Mouse (Mus musculus): Measurements from ENCODE around the gene Def8. TPM values are rescaled to one million over a fixed set of nuclear protein-coding genes. Genes with fewer than 3 reads are reported as not detected.
"Not testable (repeated sequence)": the region's sequence is repeated elsewhere in the genome, so short reads cannot be mapped to it uniquely, and the experiment has no call there.

Gene Def8
- polyA plus RNA-seq, 2 experiments: 8.0 to 10.5 TPM

- WGBS (ENCODE audit: insufficient replicate concordance): 21% methylated on average over 5 of the region's 5 CpGs
- no peak overlapping the region for H3K4me3 ChIP-seq (ENCODE audit: insufficient read depth in 1 of 2, low read depth in 2 of 2, low read length in 2 of 2)
- no peaks in the 10 kb centered on the region for H3K27me3 ChIP-seq (ENCODE audit: control insufficient read depth, insufficient read depth, low read length)
- no peaks in the 10 kb centered on the region for H3K9me3 ChIP-seq (ENCODE audit: control insufficient read depth, low read length)
- no peak overlapping the region for H3K4me2 ChIP-seq (ENCODE audit: low read depth)
- no peak for ATAC-seq (ENCODE audit: insufficient read depth)
- no peak for DNase-seq (ENCODE audit: low read depth in 3 of 3, low spot score in 3 of 3)
- no peak overlapping the region for H3K27ac ChIP-seq
- peaks cover 0 to 7% of the 10 kb centered on the region in 2 experiments; a peak in 1 of 4 replicates for H3K4me1 ChIP-seq (replicated peaks; ENCODE audit: control insufficient read depth in 2 of 2, insufficient read depth in 2 of 2, low read length in 1 of 2)
- H3K9ac ChIP-seq (replicated peaks): no peak overlapping the region
- no peak for TF ChIP-seq CTCF (IDR thresholded peaks at IDR 0.05; ENCODE audit: low read depth)
- TF ChIP-seq EP300 (IDR thresholded peaks at IDR 0.05; ENCODE audit: low read depth): no peak
- no peaks in the 10 kb centered on the region; the same call in 1 of the 2 replicates for H3K36me3 ChIP-seq (replicated peaks; ENCODE audit: control insufficient read depth, insufficient read depth, low read depth)
Measured at GRCm38 (mm10) chr8:123450783-123451182, 27.5 kb downstream of the Def8 start.

- not testable (repeated sequence) for H3K27ac ChIP-seq; H3K9me3 ChIP-seq (ENCODE audit: control insufficient read depth, low read length); DNase-seq (ENCODE audit: low read depth in 3 of 3, low spot score in 3 of 3); H3K27me3 ChIP-seq (ENCODE audit: control insufficient read depth, insufficient read depth, low read length); ATAC-seq (ENCODE audit: insufficient read depth); H3K4me2 ChIP-seq (ENCODE audit: low read depth); H3K4me1 ChIP-seq (replicated peaks; ENCODE audit: control insufficient read depth in 2 of 2, insufficient read depth in 2 of 2, low read length in 1 of 2); H3K4me3 ChIP-seq (ENCODE audit: insufficient read depth in 1 of 2, low read depth in 2 of 2, low read length in 2 of 2); H3K36me3 ChIP-seq (replicated peaks; ENCODE audit: control insufficient read depth, insufficient read depth, low read depth); H3K9ac ChIP-seq (replicated peaks)
- 78% methylated on average over 12 of the region's 12 CpGs for WGBS (ENCODE audit: insufficient replicate concordance)
Measured at GRCm38 (mm10) chr8:123451747-123452146, 28.4 kb downstream of the Def8 start.

GRCm38 (mm10) chr8:123452149-123452548 is 28.8 kb downstream of the Def8 start:
- ATAC-seq (ENCODE audit: insufficient read depth): no peak
- 10% methylated on average over 4 of the region's 4 CpGs for WGBS (ENCODE audit: insufficient replicate concordance)

GRCm38 (mm10) chr8:123453291-123453690 is 30.0 kb downstream of the Def8 start:
- Histone ChIP-seq H3K4me2 (ENCODE audit: low read depth) (no peak overlapping the region), H3K27ac (no peak overlapping the region), H3K9ac (replicated peaks) (no peak overlapping the region), H3K4me3 (ENCODE audit: insufficient read depth in 1 of 2, low read depth in 2 of 2, low read length in 2 of 2) (no peak overlapping the region), H3K9me3 (ENCODE audit: control insufficient read depth, low read length) (no peaks in the 10 kb centered on the region), H3K36me3 (replicated peaks; ENCODE audit: control insufficient read depth, insufficient read depth, low read depth) (no peaks in the 10 kb centered on the region; the same call in 1 of the 2 replicates), H3K27me3 (ENCODE audit: control insufficient read depth, insufficient read depth, low read length) (no peaks in the 10 kb centered on the region), H3K4me1 (replicated peaks; ENCODE audit: control insufficient read depth in 2 of 2, insufficient read depth in 2 of 2, low read length in 1 of 2) (peaks cover 0 to 7% of the 10 kb centered on the region in 2 experiments; a peak in 1 of 4 replicates)
- TF ChIP-seq CTCF (IDR thresholded peaks at IDR 0.05; ENCODE audit: low read depth): no peak
- no peak for TF ChIP-seq EP300 (IDR thresholded peaks at IDR 0.05; ENCODE audit: low read depth)
- WGBS (ENCODE audit: insufficient replicate concordance): 67% methylated on average over 7 of the region's 7 CpGs
- ATAC-seq (ENCODE audit: insufficient read depth): no peak
- DNase-seq (ENCODE audit: low read depth in 3 of 3, low spot score in 3 of 3): no peak

More at GRCm38 (mm10) chr8:123452149-123452548, 28.8 kb downstream of the Def8 start:
- no peak overlapping the region for H3K9ac ChIP-seq (replicated peaks)
- H3K4me3 ChIP-seq (ENCODE audit: insufficient read depth in 1 of 2, low read depth in 2 of 2, low read length in 2 of 2): no peak overlapping the region
- no peaks in the 10 kb centered on the region for H3K27me3 ChIP-seq (ENCODE audit: control insufficient read depth, insufficient read depth, low read length)
- DNase-seq (ENCODE audit: low read depth in 3 of 3, low spot score in 3 of 3): no peak
- H3K4me1 ChIP-seq (replicated peaks; ENCODE audit: control insufficient read depth in 2 of 2, insufficient read depth in 2 of 2, low read length in 1 of 2): peaks cover 0 to 7% of the 10 kb centered on the region in 2 experiments; a peak in 1 of 4 replicates
- no peak overlapping the region for H3K4me2 ChIP-seq (ENCODE audit: low read depth)
- H3K9me3 ChIP-seq (ENCODE audit: control insufficient read depth, low read length): no peaks in the 10 kb centered on the region
- H3K27ac ChIP-seq: no peak overlapping the region
- TF ChIP-seq CTCF (IDR thresholded peaks at IDR 0.05; ENCODE audit: low read depth) (no peak), EP300 (IDR thresholded peaks at IDR 0.05; ENCODE audit: low read depth) (0 out of 2 replicates have a peak, but pooled peaks have one; percentile 10)
- H3K36me3 ChIP-seq (replicated peaks; ENCODE audit: control insufficient read depth, insufficient read depth, low read depth): no peaks in the 10 kb centered on the region; the same call in 1 of the 2 replicates

- Histone ChIP-seq H3K4me2 (ENCODE audit: low read depth) (no peak overlapping the region), H3K36me3 (replicated peaks; ENCODE audit: control insufficient read depth, insufficient read depth, low read depth) (no peaks in the 10 kb centered on the region; the same call in 1 of the 2 replicates), H3K27ac (no peak overlapping the region), H3K4me1 (replicated peaks; ENCODE audit: control insufficient read depth in 2 of 2, insufficient read depth in 2 of 2, low read length in 1 of 2) (peaks cover 0 to 6% of the 10 kb centered on the region in 2 experiments; a peak in 1 of 4 replicates), H3K4me3 (ENCODE audit: insufficient read depth in 1 of 2, low read depth in 2 of 2, low read length in 2 of 2) (no peak overlapping the region), H3K27me3 (ENCODE audit: control insufficient read depth, insufficient read depth, low read length) (no peaks in the 10 kb centered on the region), H3K9me3 (ENCODE audit: control insufficient read depth, low read length) (no peaks in the 10 kb centered on the region), H3K9ac (replicated peaks) (no peak overlapping the region)
- WGBS (ENCODE audit: insufficient replicate concordance): 76% methylated on average over 5 of the region's 5 CpGs
- ATAC-seq (ENCODE audit: insufficient read depth): no peak
- no peak for DNase-seq (ENCODE audit: low read depth in 3 of 3, low spot score in 3 of 3)
- TF ChIP-seq CTCF (IDR thresholded peaks at IDR 0.05; ENCODE audit: low read depth) (no peak), EP300 (IDR thresholded peaks at IDR 0.05; ENCODE audit: low read depth) (no peak)
Measured at GRCm38 (mm10) chr8:123453951-123454350, 30.6 kb downstream of the Def8 start.

Measured in liver, embryonic 14.5 days (tissue).